Mouse (Mus musculus) neural tube, embryonic 10.5 days (tissue): ENCODE measurements at regions not wholly inside any gene's neighbourhood (a gene's known extent, or its start where the extent isn't known, plus 50 kb on each side); places are given as distances from the start of the nearest gene placed in this dataset.
A peak's percentile ranks its signal among the peaks of the same experiment; 100 is the strongest.

Source experiments
- DNase-seq: peaks from one replicate; pipeline ENCODE4 v3.0.0-alpha.2; 2017; ENCODE audit warnings: low spot score; ENCODE audit errors: extremely low spot score

DNA sequence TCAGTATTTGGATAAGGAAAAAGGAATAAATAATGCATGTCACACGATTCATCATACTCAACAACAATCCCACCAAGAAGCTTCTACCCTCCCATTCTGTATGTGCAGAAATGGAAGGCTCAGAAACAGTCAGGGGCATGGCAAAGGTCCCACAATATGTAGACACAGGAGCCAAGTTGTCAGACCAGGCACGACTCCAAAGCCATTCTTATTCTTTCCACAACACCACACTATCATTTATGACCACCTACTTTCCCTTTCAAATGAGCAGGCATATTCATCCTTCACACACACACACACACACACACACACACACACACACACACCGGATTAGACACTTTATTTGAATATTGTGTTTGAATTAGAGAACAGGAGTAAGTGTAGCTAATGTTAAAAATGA is 232.0 kb downstream of the Rab28 start:
- DNase-seq, result no peak

DNA sequence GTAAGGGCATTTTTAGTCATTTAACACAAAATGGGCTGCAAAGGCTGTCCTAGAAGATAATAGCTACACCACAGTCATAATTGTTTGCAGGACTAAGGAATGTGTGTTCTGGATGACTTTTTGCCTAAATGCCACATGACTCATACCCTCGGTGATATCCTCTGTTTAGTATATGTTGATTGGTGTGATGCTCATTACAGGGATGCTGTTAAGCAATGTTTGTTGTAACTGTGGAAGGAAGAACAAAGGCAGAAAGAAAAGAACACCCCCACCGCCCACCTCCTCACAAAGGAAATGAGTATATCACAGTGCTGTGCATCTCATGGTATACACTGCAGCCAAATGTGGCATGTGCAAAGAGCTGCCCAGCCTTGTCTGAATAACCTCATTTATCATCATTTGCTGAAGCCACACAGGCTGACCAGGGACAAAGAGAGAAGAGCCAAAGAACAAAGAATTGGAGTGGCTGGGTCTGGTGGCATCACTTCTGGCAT is 262.4 kb downstream of the Rab28 start:
- DNase-seq, result no peak

DNA sequence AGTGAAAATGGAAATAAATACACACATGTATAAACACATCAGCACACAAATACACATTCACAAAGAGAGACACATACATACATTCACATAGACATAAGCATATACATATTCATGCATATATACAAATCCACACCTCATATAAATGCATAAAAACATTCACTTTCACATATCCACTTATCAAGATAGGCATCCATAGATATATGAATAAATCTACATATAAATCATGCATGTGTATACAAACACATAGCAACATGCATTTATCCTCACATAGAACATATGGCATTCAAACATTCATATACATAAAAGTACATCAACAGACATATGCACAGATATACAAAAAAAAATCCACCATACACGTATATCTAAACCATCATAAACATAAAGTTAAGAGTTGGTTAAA is 266.9 kb downstream of the Rab28 start:
- DNase-seq, result no peak

DNA sequence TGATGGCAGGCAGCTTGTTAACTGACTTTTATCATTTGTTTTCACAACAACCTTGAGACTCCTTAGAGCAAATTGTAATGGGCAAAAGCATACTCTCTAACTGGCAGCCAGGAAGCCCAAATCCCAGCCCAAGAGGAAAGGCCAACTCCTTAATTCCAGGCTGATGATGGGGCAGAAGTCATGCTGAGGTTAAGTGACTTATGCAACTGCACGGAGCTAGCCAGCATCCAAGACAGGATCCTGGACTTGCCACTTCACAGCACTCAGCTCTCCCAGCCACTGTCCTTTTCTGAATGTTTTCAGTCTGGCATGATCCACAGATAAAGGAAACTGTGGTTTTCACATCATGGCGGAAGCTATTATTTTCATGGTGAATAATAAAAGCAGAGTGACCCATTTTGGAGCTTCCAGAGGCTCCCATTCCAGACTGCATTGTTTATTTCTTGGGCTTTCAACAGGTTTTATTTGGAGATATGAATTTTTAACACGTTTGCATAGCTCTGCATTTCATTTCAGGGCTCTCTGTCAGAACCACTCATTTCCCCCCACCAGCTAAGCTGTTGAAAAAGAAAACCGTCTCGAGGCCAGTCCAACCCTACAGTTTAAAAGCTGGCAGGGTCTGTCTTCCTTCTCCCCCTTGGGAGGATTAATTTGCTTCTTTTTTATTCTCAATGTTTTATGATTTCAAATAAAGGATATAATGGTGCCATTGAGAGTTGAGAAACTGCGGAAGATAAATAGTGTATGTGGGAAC is 288.7 kb downstream of the Rab28 start:
- DNase-seq, result no peak

DNA sequence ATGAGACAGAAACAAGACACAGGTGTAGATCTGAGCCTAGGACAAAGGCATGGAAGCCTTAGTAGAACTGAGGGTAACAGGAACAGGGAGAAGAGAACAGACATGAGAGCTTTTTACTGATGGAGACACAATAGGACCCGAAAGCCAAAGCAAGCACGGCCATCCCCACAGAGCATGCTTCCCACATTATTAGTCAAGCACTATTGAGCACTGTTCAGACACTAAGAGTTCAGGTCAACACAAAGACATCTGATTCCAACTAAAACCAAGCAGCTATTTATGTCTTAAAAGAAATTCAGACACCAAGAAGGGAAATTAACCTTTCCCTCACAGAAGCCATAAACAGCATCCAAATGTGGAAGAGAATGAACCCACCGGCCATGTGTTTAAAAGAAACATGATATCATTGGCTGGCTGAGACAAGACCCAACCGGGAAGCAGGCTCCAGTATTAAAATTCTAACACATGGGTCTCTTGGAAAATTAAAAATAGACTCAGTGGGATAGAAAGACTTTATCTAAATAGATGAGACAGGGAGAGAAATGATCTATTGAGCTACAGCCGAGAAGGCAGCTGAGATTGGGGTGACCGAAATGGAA is 298.8 kb downstream of the Rab28 start:
- DNase-seq, result no peak

DNA sequence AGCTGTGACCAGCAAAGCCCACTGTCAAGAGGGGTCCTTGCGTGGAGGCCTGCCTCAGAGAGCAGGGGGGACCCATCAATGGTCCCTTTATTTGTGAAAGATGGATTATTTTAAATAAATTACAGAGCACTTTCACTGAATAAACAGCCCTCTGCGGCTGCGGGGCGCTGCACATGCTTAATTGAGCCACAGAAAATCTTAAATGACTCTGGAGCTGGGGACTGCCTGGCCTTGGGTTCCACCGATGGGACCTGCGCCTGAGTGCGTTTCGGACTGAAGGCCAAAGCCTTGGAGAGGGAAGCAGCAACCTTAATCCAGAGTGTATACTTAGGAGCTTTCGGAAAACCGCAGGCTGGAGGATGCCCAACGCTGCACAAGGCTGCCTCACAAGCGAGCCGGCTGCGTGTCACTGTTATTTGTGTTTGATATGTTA is 315.1 kb downstream of the Rab28 start:
- no peak for DNase-seq

DNA sequence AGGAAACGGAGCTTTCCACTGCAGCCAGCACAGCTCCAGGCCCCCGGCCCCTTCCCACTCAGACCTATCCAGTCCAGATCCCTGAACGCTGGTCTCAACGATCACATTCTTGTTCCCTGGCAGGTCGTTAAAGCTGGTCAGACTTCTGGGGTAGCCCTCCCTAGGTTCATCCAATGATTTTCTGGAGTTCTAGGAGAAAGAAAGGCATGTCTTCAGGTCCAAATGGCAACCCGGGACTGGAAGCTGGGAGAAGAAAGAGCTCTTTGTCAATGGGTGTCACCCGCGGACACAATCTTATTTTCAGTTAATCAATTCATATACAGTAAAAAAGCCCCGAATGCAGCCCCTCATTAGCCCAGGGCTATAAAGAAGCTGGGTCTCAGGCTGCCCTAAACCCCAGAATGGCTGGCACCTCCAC is 315.8 kb downstream of the Rab28 start:
- no peak for DNase-seq

DNA sequence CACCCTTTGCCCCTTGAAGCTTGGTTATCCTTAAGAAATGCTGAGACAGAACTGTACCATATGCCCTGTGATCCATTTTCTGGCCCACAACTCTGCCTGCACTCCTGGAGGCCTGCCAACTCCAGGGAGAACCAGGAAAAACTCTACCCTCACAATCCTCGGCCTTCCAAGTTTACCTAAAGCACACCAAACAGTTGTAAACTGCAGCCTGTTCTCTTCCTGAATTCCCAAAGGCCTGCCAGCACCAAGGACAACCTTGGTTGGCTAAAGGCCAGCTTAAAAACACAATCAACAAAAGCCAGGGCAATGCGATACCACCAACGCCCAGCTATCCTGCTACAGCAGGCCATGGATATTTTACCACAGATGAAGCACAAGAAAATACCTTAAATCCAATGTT is 334.5 kb downstream of the Rab28 start:
- DNase-seq, result no peak

DNA sequence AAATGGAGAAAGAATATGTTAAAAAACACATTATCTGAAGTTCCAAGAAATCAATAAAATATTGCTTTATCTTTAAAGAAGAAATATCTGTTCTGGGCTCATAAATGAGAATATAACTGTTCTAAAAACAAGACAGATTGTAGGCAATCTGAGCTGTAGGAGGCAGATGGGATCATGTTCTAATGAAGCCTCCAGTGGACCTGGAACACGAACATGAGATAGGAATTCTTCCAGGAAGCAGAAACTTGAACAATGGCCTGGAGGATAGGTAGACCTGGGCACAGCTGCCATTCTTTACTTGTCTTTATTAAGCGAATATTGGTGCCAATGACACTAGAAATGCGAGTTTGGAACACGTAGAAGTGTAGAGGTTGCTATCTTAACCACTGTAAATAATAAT is 336.5 kb downstream of the Rab28 start:
- DNase-seq, result no peak

DNA sequence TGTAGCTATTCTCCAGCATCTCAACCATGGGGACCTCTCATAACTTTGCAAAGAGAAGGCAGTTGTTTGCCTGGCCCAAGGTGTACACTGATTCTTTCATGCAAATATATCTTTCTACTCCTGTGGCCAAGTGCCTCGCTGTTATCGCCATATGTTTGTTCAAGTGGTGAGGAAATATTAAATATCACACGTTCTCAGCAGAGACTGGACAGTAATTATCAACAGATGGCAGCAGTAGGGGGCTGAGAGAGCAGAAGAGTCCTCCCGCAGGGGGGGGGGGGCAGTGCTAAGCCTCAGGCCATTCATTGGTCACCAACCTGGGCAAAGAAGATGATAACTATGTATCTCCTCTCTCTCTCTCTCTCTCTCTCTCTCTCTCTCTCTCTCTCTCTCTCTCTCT is 337.6 kb downstream of the Rab28 start:
- peak; percentile 40 for DNase-seq

DNA sequence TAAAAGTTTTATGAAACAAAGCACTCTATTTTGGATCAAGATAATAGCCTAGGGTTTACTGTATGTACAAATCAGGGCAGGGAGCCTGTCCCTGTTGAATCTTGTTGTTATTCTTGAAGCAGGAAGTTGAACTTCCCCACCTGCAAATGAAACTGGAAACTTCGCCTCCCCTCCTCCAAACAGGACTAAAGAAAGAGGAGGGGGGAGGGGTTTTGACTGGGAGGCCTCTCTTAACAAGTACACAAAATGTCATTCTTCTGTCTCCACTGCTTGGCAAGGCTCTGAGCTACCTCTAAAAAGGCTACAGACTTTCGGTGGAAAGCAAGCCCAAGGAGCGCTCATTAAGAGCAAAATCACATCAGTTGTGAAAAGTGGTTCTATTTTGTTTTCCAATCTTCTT is 338.1 kb downstream of the Rab28 start:
- DNase-seq, result no peak

DNA sequence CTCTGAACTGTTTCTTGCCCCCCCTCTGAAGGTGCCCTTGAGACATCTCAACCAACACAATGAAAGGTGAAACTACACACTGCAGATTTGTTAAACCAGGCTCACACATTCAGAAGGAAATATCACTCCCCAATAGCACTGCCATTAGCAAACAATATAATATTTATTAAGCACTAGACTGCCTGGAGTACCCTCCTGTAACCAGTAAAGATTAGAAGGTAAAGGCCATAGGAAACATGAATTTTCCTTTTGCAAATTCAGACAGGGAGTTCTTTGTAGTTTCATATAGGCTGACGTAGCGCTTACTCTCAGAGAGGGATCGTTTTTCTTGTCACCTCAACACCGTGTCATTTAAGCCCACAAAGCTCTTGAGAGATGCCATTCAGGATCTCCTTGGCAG is 342.1 kb downstream of the Rab28 start:
- no peak for DNase-seq

DNA sequence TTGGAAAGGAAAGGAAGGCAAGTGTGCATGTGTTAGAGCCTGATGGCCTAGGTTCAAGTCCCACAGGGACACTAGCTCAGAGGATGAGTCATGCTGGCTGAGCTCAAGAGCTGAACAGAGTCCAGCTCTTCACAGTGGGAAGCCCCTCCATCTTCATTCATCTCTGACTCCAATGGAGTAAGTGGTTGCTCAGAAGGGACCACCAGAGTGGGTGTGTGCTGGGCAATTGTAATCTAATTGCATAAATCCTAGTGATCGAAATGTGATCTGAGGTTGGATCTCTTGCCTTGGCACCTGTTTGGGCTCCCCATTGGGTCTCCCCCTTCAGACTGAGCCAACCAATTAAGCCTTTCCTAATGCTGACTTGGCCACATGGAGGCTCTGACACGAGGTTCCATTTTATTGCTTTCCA is 359.5 kb downstream of the Rab28 start:
- DNase-seq, result no peak

DNA sequence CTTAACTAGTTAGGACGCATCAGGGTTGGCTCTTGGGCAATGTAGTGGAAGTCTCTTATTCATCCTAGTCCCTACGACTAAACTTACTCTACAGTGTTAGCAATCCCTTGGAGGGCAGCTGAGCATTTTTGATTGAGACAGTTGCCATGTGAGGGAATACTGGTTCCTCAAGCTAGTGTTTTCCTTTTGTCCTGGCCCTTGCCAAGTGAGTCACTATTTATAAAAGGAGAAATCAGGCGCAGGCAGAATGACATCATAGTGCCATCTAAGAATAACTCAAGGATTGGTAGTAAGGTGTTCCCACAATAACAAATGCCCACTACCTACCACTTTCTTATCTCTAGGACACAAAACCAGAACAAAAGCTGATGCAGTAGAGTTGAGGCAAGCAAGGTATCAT is 360.5 kb downstream of the Rab28 start:
- no peak for DNase-seq

DNA sequence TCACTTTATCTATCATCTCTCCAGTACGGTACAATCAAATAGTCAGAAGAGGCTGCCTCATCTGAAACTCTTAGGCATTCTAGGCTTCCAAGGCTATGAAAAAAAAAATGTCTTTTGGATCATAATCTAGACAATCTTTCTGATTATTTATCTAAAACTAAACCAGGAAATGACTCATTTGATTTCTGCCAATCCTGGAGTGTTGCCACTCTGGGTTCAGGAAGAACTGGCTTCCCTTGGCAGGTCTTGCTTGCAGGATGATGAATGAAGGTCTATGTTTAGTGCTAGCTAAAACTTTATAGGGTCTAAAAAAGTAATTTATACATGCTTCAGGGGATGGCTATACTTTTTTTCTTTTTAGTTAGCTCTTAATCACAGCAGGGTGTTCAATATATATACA is 367.4 kb downstream of the Rab28 start:
- no peak for DNase-seq

DNA sequence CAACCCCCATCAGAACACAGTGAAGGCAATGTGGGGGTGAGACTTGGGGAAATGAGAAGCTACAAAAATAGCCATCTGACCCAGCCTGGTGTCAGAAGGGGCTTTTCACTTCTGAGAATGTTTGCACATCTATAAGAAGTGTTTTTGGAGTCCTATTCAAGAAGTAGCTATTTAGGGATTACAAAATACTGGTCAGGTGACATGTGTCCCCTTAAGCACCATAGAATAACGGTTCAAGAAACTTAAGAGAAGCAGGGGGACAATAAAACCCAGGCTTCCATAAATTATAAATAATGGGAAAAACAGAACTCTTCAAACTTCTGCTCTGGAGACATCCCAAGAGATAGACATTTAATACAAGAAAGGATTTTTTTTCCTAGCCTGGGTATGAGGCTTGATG is 411.5 kb downstream of the Rab28 start:
- DNase-seq, result no peak

DNA sequence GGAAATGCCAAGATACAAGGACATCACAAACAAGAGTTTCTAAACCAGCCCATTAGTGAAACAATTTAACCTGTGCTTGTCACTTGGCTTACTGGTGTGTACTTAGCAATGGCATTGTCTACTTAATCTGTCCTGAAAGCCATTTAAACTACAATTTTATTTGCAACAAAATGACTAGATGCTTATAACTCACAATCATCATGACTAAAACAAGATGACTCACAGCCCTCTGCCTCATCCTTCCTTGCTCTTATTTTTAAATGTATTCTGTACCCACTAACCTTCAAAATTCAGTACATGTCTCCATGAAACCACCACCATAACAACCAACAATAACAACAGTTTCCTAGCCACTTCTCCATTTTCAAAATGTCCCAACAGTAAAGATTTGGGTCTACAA is 441.2 kb downstream of the Rab28 start:
- no peak for DNase-seq

DNA sequence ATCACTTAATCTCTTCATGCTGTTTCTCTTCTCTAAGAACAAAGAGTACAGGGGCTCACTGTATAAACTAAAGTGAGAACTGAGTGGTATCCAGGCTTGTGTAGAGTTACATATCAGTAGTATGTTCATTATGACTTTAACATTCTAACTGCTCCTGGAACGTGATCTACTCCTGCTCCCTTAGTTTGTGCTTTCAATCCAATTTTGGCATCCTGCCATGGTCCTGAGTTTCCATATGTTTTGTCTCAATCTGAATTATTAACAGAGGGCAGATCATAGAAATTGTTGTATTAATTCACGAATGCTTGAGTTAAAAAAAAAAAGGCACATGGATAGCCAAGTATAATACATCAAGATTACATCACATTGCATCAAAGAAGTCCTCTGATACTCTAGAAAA is 441.6 kb downstream of the Rab28 start:
- DNase-seq, result no peak

DNA sequence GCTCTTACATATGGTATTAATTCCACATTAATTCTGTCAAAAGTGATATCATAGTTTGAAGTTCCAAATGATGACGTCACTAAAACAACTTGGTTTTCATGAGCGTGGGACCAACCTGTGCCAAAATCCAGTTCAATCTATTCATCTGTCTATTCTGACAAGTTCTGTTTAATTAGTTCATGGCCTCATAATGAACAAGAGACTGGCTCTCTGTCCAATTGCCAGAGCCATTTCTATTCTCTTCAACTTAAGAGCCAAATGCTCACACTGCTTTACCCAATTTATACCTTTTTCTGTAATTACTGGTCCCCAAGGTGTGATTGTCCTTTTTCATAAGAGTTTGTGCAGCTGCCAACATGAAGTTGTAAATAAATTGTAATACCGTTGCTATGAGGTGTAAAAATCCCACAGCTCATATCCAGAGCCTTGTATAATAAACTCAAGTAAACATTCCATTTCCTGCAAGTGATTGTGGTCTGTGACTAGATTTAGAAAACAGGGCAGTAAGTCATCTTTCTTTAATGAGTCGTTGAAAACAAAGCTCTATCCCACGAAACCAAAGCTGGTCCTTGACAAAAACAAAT is 446.2 kb downstream of the Rab28 start:
- no peak for DNase-seq
